Mouse (Mus musculus) CH12.LX (cell line): ENCODE data around the gene Sstr4. TPM values are rescaled to one million over a fixed set of nuclear protein-coding genes. Genes with fewer than 3 reads are reported as not detected.

Experiments used
- DNase-seq: peaks from one replicate; pipeline ENCODE4 v3.0.0-alpha.2; 2013; ENCODE audit errors: extremely low read depth
- H3K27ac ChIP-seq: 2 replicates; pipeline ENCODE4 v1.5.1; 2012; ENCODE audit warnings: low read depth, mild to moderate bottlenecking, control low read depth, moderate library complexity; ENCODE audit not compliant: insufficient read depth
- H3K27me3 ChIP-seq: replicated peaks from 2 replicates; pipeline ENCODE3; 2012; ENCODE audit warnings: inconsistent platforms
- H3K36me3 ChIP-seq, 2 experiments: replicated peaks in 1 of 2; 2 replicates each; pipeline versions ENCODE3 to v1.6.1; 2012; ENCODE audit warnings: inconsistent platforms in 1 of 2, low read length in 1 of 2, mild to moderate bottlenecking in 1 of 2, mixed read lengths in 1 of 2, moderate library complexity in 1 of 2; ENCODE audit not compliant: control insufficient read depth in 1 of 2, insufficient read depth in 1 of 2
- H3K4me1 ChIP-seq, 2 experiments: 2 replicates each; pipeline ENCODE4 v1.6.1; 2012; ENCODE audit warnings: inconsistent platforms in 1 of 2, moderate library complexity in 1 of 2; ENCODE audit not compliant: insufficient read depth in 2 of 2, control insufficient read depth in 1 of 2
- H3K4me2 ChIP-seq: 2 replicates; pipeline ENCODE4 v1.6.1; 2012; ENCODE audit warnings: low read depth, mild to moderate bottlenecking, control low read depth; ENCODE audit not compliant: poor library complexity, insufficient read depth, severe bottlenecking
- H3K4me3 ChIP-seq, 3 experiments: fragments of 150-350 bp in 1 of 3; sonication (generic) in 1 of 3; replicated peaks in 1 of 3; 2 replicates each; pipeline versions ENCODE3 to v1.5.1; 2011 to 2012; ENCODE audit warnings: low read depth in 2 of 3, low read length in 2 of 3, mild to moderate bottlenecking in 2 of 3, moderate library complexity in 2 of 3, control low read depth in 1 of 3, improper control_type of control experiment in 1 of 3, inconsistent platforms in 1 of 3, mixed read lengths in 1 of 3; ENCODE audit not compliant: poor library complexity in 1 of 3
- H3K79me2 ChIP-seq: replicated peaks from 2 replicates; pipeline ENCODE4 v1.6.1; 2012; ENCODE audit warnings: mild to moderate bottlenecking, moderate library complexity; ENCODE audit not compliant: control insufficient read depth, poor library complexity, insufficient read depth, severe bottlenecking; ENCODE audit errors: extremely low read depth
- H3K9ac ChIP-seq: 2 replicates; pipeline ENCODE4 v1.6.1; 2012; ENCODE audit warnings: low read depth, mild to moderate bottlenecking, control low read depth, moderate library complexity; ENCODE audit not compliant: insufficient read depth
- H3K9me3 ChIP-seq: replicated peaks from 2 replicates; pipeline ENCODE3; 2012; ENCODE audit warnings: low read length, inconsistent platforms, mixed read lengths
- BHLHE40 ChIP-seq: IDR thresholded peaks from 2 replicates; pipeline ENCODE4 v1.6.1; 2011; ENCODE audit warnings: mild to moderate bottlenecking, low read depth, low read length, improper control_type of control experiment
- CHD2 ChIP-seq: IDR thresholded peaks from 2 replicates; pipeline ENCODE4 v1.6.1; 2011; ENCODE audit warnings: low read length, improper control_type of control experiment
- CTCF ChIP-seq, 2 experiments: IDR thresholded peaks in 1 of 2; conservative IDR thresholded peaks in 1 of 2; 2 replicates each; pipeline ENCODE4 v1.5.1; 2011 to 2012; ENCODE audit warnings: low read depth in 2 of 2, low read length in 2 of 2, improper control_type of control experiment in 1 of 2, inconsistent platforms in 1 of 2, mild to moderate bottlenecking in 1 of 2, moderate library complexity in 1 of 2
- E2F4 ChIP-seq: IDR thresholded peaks from 2 replicates; pipeline ENCODE4 v1.6.1; 2011; ENCODE audit warnings: low read depth, low read length, improper control_type of control experiment; ENCODE audit not compliant: insufficient replicate concordance
- EP300 ChIP-seq: IDR thresholded peaks from 2 replicates; pipeline ENCODE4 v1.6.1; 2011; ENCODE audit warnings: low read length, improper control_type of control experiment
- GABPA ChIP-seq: IDR thresholded peaks from 2 replicates; pipeline ENCODE4 v1.6.1; 2012; ENCODE audit warnings: low read depth, low read length, improper control_type of control experiment, inconsistent platforms; ENCODE audit not compliant: insufficient replicate concordance
- HCFC1 ChIP-seq: IDR thresholded peaks from 2 replicates; pipeline ENCODE4 v1.6.1; 2012; ENCODE audit warnings: low read depth, mild to moderate bottlenecking, inconsistent platforms, low read length, improper control_type of control experiment
- IRF4 ChIP-seq: IDR thresholded peaks from 2 replicates; pipeline ENCODE4 v1.6.1; 2014; ENCODE audit warnings: low read depth, mild to moderate bottlenecking, inconsistent platforms, low read length, improper control_type of control experiment
- JUN ChIP-seq: IDR thresholded peaks from 2 replicates; pipeline ENCODE4 v1.6.1; 2011; ENCODE audit warnings: low read depth, mild to moderate bottlenecking, low read length, improper control_type of control experiment, moderate library complexity; ENCODE audit not compliant: insufficient read depth
- JUND ChIP-seq: conservative IDR thresholded peaks from 2 replicates; pipeline ENCODE4 v1.6.1; 2011; ENCODE audit warnings: low read depth, low read length, improper control_type of control experiment
- MAX ChIP-seq: IDR thresholded peaks from 2 replicates; pipeline ENCODE4 v1.6.1; 2011; ENCODE audit warnings: low read length, improper control_type of control experiment
- MAZ ChIP-seq: IDR thresholded peaks from 2 replicates; pipeline ENCODE4 v1.6.1; 2012; ENCODE audit warnings: low read depth, mild to moderate bottlenecking, inconsistent platforms, low read length, improper control_type of control experiment, moderate library complexity
- MEF2A ChIP-seq: IDR thresholded peaks from 2 replicates; pipeline ENCODE4 v1.6.1; 2014; ENCODE audit warnings: low read depth, mild to moderate bottlenecking, inconsistent platforms, low read length, improper control_type of control experiment, borderline replicate concordance
- MYC ChIP-seq: IDR thresholded peaks from 2 replicates; pipeline ENCODE4 v1.6.1; 2011; ENCODE audit warnings: low read depth, mild to moderate bottlenecking, improper control_type of control experiment, low read length
- NELFE ChIP-seq: IDR thresholded peaks from 2 replicates; pipeline ENCODE4 v1.6.1; 2011; ENCODE audit warnings: low read depth, low read length, improper control_type of control experiment
- NRF1 ChIP-seq: IDR thresholded peaks from 2 replicates; pipeline ENCODE4 v1.6.1; 2014; ENCODE audit warnings: low read depth, mild to moderate bottlenecking, inconsistent platforms, low read length, improper control_type of control experiment, moderate library complexity
- PAX5 ChIP-seq: IDR thresholded peaks from 2 replicates; pipeline ENCODE4 v1.6.1; 2012; ENCODE audit warnings: low read length, inconsistent platforms, mixed read lengths
- POLR2A ChIP-seq: IDR thresholded peaks from 2 replicates; pipeline ENCODE4 v1.6.1; 2011; ENCODE audit warnings: low read depth, mild to moderate bottlenecking, improper control_type of control experiment, low read length
- RAD21 ChIP-seq: IDR thresholded peaks from 2 replicates; pipeline ENCODE4 v1.6.1; 2011; ENCODE audit warnings: low read depth, mild to moderate bottlenecking, low read length, improper control_type of control experiment, moderate library complexity
- RCOR1 ChIP-seq: conservative IDR thresholded peaks from 2 replicates; pipeline ENCODE4 v1.6.1; 2012; ENCODE audit warnings: low read depth, mild to moderate bottlenecking, inconsistent platforms, low read length, improper control_type of control experiment
- SIN3A ChIP-seq: IDR thresholded peaks from 2 replicates; pipeline ENCODE4 v1.6.1; 2012; ENCODE audit warnings: low read length, improper control_type of control experiment, inconsistent platforms
- TCF12 ChIP-seq: IDR thresholded peaks from 2 replicates; pipeline ENCODE4 v1.6.1; 2014; ENCODE audit warnings: low read depth, mild to moderate bottlenecking, inconsistent platforms, low read length, improper control_type of control experiment
- UBTF ChIP-seq: IDR thresholded peaks from 2 replicates; pipeline ENCODE4 v1.6.1; 2012; ENCODE audit warnings: low read depth, mild to moderate bottlenecking, inconsistent platforms, low read length, improper control_type of control experiment, moderate library complexity
- USF1 ChIP-seq: IDR thresholded peaks from 2 replicates; pipeline ENCODE4 v1.6.1; 2014; ENCODE audit warnings: low read depth, mild to moderate bottlenecking, inconsistent platforms, low read length, improper control_type of control experiment
- ZC3H11A ChIP-seq: IDR thresholded peaks from 2 replicates; pipeline ENCODE4 v1.6.1; 2012; ENCODE audit warnings: low read depth, mild to moderate bottlenecking, inconsistent platforms, low read length, improper control_type of control experiment
- ZKSCAN1 ChIP-seq: IDR thresholded peaks from 2 replicates; pipeline ENCODE4 v1.6.1; 2012; ENCODE audit warnings: low read depth, inconsistent platforms, low read length, improper control_type of control experiment, borderline replicate concordance
- ZMIZ1 ChIP-seq: IDR thresholded peaks from 2 replicates; pipeline ENCODE4 v1.6.1; 2012; ENCODE audit warnings: low read depth, mild to moderate bottlenecking, inconsistent platforms, low read length, improper control_type of control experiment
- ZNF384 ChIP-seq: IDR thresholded peaks from 2 replicates; pipeline ENCODE4 v1.6.1; 2012; ENCODE audit warnings: low read depth, low read length, improper control_type of control experiment, inconsistent platforms
- dilution Hi-C: fragments of 300-500 bp; cut with MboI; formaldehyde crosslinking; loops from 2 replicates; pipeline ENCODE4 v1.14.3; 2020; ENCODE audit warnings: low sequenced_read_pairs; ENCODE audit not compliant: extremely low pct_unique_long_range_greater_than_20kb, extremely low pct_ligation_motif_present
- in situ Hi-C: fragments of 300-500 bp; cut with MboI; formaldehyde crosslinking; loops from 3 replicates; pipeline ENCODE4 v1.14.3; 2019; ENCODE audit warnings: low sequenced_read_pairs, low pct_ligation_motif_present, low pct_unique_long_range_greater_than_20kb, mixed read lengths
- polyA plus RNA-seq: library from polyadenylated mRNA; unstranded; fragments of >175 nt; gene quantifications from 2 replicates; pipeline ENCODE4 v1.2.1, GENCODE M21; 2012; ENCODE audit warnings: low read depth; ENCODE audit not compliant: insufficient read length
- total RNA-seq, 2 experiments: library from RNA; depleted of rRNA; stranded (reverse); fragments of 300-350 nt in 1 of 2; fragments of >200 nt in 1 of 2; gene quantifications; 2 replicates each; pipeline ENCODE4 v1.2.3; 2012 to 2014

Gene Sstr4
- total and polyA plus RNA-seq, 3 experiments, result not detected

- DNase-seq, result no peak
- H3K4me3 ChIP-seq, result no peak overlapping the region
- TF ChIP-seq ZNF384 (no peak), E2F4 (no peak), GABPA (no peak), HCFC1 (no peak), JUN (no peak), UBTF (no peak), RCOR1 (no peak), SIN3A (no peak), BHLHE40 (no peak), ZKSCAN1 (no peak), USF1 (no peak), NELFE (no peak), MAZ (no peak), MAX (no peak), EP300 (no peak)
- H3K27ac ChIP-seq, result no peak overlapping the region
- in situ Hi-C loops (loop anchor here (25.0 kb wide), 1 partner anchor 283 kb away; the partner anchor contains the start of gene Nxt1), dilution Hi-C loops (no loop called here)
- H3K79me2 ChIP-seq, result no peaks in the 10 kb centered on the region
- H3K9me3 ChIP-seq, result no peaks in the 10 kb centered on the region
- no peak overlapping the region for H3K9ac ChIP-seq
- no peaks in the 10 kb centered on the region for H3K27me3 ChIP-seq
- H3K4me1 ChIP-seq, result peaks cover 3 to 12% of the 10 kb centered on the region in 2 experiments; a peak in 2 of 4 replicates
- no peaks in the 10 kb centered on the region for H3K36me3 ChIP-seq
- no peak overlapping the region for H3K4me2 ChIP-seq
Observed at GRCm38 (mm10) chr2:148378817-148379342, 16.3 kb upstream of the Sstr4 start.

GRCm38 (mm10) chr2:148379899-148380413 is 15.2 kb upstream of the Sstr4 start:
- Histone ChIP-seq H3K4me1 (peaks cover 3 to 10% of the 10 kb centered on the region in 2 experiments; a peak in 2 of 4 replicates), H3K79me2 (no peaks in the 10 kb centered on the region), H3K4me3 (no peak overlapping the region), H3K27ac (no peak overlapping the region), H3K36me3 (no peaks in the 10 kb centered on the region), H3K4me2 (no peak overlapping the region), H3K9ac (no peak overlapping the region), H3K27me3 (no peaks in the 10 kb centered on the region), H3K9me3 (no peaks in the 10 kb centered on the region)
- no peak for DNase-seq
- in situ Hi-C loops, result loop anchor here (10.0 to 25.0 kb wide), 2 partner anchors 175 to 282 kb away; partner anchors contain the start of gene Nxt1
- TF ChIP-seq JUND (no peak), MEF2A (no peak), TCF12 (no peak), PAX5 (no peak), NRF1 (no peak), ZNF384 (no peak), UBTF (no peak), ZMIZ1 (no peak), CHD2 (no peak), JUN (no peak), RCOR1 (no peak), IRF4 (no peak), MYC (no peak), CTCF (conservative IDR thresholded peaks at IDR 0.05 in 1 of 2, IDR thresholded peaks at IDR 0.05 in 1 of 2; ENCODE audit: low read depth in 2 of 2, low read length in 2 of 2) (no peak), RAD21 (no peak), ZKSCAN1 (no peak), POLR2A (no peak), ZC3H11A (no peak), MAX (no peak)
- dilution Hi-C loops, result no loop called here
